Mouse (Mus musculus) hindbrain, embryonic 16.5 days (tissue): ENCODE measurements around the gene Procr. TPM values are rescaled to one million over a fixed set of nuclear protein-coding genes. Genes with fewer than 3 reads are reported as not detected.
A peak's percentile ranks its signal among the peaks of the same experiment; 100 is the strongest.

ENCODE experiments used
- ATAC-seq: fragments of 200-750 bp; cut with Nextera tagmentation; 2 replicates; pipeline ENCODE4 v1.8.0; 2017; ENCODE audit warnings: moderate TSS enrichment, moderate library complexity
- H3K27ac ChIP-seq: fragments of 300-500 bp; sonication (generic); 2 replicates; pipeline ENCODE4 v1.5.1; 2014; ENCODE audit warnings: low read depth, mild to moderate bottlenecking, control low read depth, low read length, moderate library complexity
- H3K27me3 ChIP-seq: fragments of 300-500 bp; sonication (generic); replicated peaks from 2 replicates; pipeline ENCODE4 v1.6.1; 2014; ENCODE audit warnings: low read length; ENCODE audit not compliant: control insufficient read depth, insufficient read depth
- H3K36me3 ChIP-seq: fragments of 300-500 bp; sonication (generic); 2 replicates; pipeline ENCODE4 v1.6.1; 2014; ENCODE audit warnings: mild to moderate bottlenecking, low read length, moderate library complexity, mixed read lengths; ENCODE audit not compliant: control insufficient read depth, insufficient read depth
- H3K4me1 ChIP-seq: fragments of 300-500 bp; sonication (generic); 2 replicates; pipeline ENCODE4 v1.6.1; 2014; ENCODE audit warnings: low read depth, low read length; ENCODE audit not compliant: control insufficient read depth, insufficient read depth
- H3K4me2 ChIP-seq: fragments of 300-500 bp; sonication (generic); 2 replicates; pipeline ENCODE4 v1.6.1; 2014; ENCODE audit warnings: mild to moderate bottlenecking, low read length, control low read depth, moderate library complexity
- H3K4me3 ChIP-seq: fragments of 300-500 bp; sonication (generic); 2 replicates; pipeline ENCODE4 v1.5.1; 2014; ENCODE audit warnings: mild to moderate bottlenecking, low read length, control low read depth, moderate library complexity
- H3K9ac ChIP-seq: fragments of 300-500 bp; sonication (generic); 2 replicates; pipeline ENCODE4 v1.6.1; 2014; ENCODE audit warnings: low read depth, mild to moderate bottlenecking, control low read depth, low read length, moderate library complexity
- H3K9me3 ChIP-seq: fragments of 300-500 bp; sonication (generic); 2 replicates; pipeline ENCODE4 v1.6.1; 2014; ENCODE audit warnings: mild to moderate bottlenecking, low read length, moderate library complexity; ENCODE audit not compliant: control insufficient read depth
- WGBS: fragments of 180-500 bp; shearing (Covaris S2); extraction: QIAGEN DNeasy Blood & Tissue Kit; methylation state at CpG from one replicate; pipeline ENCODE4 v1.1.7; 2014; 5-methylcytosine and 5-hydroxymethylcytosine counted together
- polyA plus RNA-seq: library from polyadenylated mRNA; unstranded; fragments of >200 nt; fragmentation: Nextera tagmentation; extraction: Ambion mirVana; gene quantifications from 2 replicates; pipeline ENCODE4 v1.2.1, GENCODE M21; 2015

Gene Procr
- polyA plus RNA-seq, 1 experiment from 2014 or later = 2.3 TPM

DNA sequence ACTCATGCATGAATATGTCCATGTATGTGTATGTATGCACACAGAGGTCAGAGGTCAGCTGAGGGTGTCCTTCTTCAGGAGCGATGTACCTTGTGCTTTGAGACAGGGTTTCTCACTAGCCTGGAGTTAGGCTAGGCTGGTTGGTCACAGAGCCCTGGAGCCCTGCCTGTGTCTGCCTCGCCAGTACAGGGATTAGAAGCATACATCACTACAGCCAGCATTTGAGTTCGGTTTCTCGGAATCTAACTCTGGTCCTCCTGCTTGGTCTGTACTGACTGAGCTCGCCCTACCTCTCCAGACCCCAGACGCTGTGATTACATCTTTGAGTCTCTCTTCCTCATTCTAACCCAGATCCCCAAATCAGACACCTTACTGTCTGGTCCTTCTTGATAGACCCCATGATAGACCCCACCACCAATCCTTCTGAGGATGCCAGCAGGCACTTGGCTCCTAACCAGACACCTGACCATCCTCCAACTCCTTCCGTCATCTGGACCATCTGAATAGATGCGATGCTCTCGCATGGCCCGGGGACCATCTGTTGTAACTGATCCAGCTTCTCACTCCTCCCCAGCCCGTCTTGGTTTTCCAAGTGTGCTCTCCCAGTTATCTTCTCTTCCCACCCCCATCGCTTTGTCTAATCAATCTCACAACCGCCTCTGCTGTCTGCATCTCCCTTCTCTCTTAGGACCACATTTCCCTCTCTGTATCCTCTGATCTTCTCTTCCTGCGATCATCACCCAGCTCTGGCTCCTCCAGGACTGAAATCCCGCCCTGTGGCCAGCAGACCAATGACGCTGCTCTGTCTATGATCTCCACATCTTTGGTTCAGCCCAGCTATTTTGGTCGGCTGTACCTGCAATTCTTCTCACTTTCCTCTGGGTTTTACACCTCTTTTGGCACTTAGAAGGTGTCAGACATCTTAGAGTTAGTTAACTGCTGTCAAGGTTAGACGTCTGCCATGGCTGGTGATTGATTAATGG, 37.3 kb downstream of the Procr start:
- Histone ChIP-seq H3K27me3 (no peaks in the 10 kb centered on the region), H3K4me2 (no peak overlapping the region), H3K9me3 (no peaks in the 10 kb centered on the region), H3K9ac (no peak overlapping the region), H3K4me3 (no peak overlapping the region), H3K27ac (no peak overlapping the region; the same call in 1 of the 2 replicates), H3K36me3 (no peaks in the 10 kb centered on the region; the same call in 1 of the 2 replicates), H3K4me1 (no peaks in the 10 kb centered on the region)
- no peak for ATAC-seq
- WGBS = 70% methylated on average over 18 of the region's 18 CpGs

DNA sequence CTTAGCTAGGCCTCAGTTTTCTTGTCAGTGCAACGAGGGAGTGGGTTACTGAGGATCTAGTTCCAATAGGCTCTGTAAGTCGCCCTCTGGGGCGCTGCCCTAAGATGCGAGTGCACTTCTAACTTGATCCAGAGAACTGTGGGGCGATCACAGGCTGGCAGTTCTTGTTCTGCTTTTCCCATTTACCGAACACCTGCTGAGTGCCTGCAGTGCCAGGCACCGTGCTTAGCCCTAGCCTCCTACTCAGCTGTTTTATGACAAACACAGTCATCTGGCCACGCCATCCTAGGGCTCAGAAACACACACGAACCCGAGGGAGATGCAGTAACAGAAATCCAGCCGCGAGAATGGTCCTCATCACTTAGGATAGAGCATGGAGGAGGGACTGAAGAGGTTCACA, 42.0 kb downstream of the Procr start:
- Histone ChIP-seq H3K9ac (no peak overlapping the region), H3K36me3 (peaks cover 2% of the 10 kb centered on the region; the same call in 1 of the 2 replicates), H3K27ac (no peak overlapping the region), H3K9me3 (no peaks in the 10 kb centered on the region), H3K4me2 (no peak overlapping the region), H3K4me1 (no peaks in the 10 kb centered on the region), H3K27me3 (no peaks in the 10 kb centered on the region), H3K4me3 (no peak overlapping the region)
- 31% methylated on average over 12 of the region's 12 CpGs for WGBS
- ATAC-seq = no peak

DNA sequence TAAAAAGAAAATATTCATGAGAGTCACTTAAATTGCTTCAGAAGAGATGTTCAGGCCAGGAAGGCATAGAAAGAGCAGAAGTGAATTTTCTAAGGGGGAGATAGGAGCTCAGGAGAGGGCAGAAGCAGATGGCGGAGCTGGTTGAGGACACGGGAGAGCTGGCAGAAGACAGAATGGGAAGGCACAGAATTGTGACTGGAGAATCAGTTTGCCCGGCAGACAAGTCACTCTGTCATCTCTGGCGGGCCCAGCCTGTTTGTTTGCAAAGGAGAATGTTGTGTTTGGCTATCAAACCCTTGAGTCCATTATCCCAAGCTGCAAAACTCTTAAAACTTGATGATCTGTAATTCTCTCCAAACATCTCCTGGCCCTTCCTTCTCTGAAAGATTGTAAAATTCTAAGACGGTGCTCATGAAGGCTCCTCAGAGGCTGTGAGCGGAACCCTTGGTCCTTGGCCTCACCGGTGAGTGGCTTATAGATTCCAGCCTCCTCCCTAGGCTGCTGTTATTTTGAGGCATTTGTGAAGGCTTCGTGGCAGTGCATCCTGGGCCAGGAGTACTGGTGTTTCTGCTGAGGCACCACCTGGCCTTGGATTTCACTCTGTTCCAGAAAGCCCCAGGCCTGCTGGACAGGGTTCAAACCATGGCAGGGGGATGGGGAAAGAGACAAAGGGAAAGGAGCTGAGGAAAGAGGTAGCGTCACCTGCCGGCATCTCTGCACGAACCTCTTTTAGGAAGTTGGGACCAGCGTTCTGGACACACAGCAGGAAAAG, 43.9 kb downstream of the Procr start:
- ATAC-seq = peak; percentile 72; the same call in 1 of the 2 replicates
- Histone ChIP-seq H3K36me3 (peaks cover 7% of the 10 kb centered on the region), H3K9me3 (no peaks in the 10 kb centered on the region), H3K27ac (peak overlapping the region; percentile 54; the same call in 1 of the 2 replicates), H3K9ac (no peak overlapping the region), H3K27me3 (no peaks in the 10 kb centered on the region), H3K4me2 (no peak overlapping the region), H3K4me1 (no peaks in the 10 kb centered on the region), H3K4me3 (no peak overlapping the region)
- 81% methylated on average over 12 of the region's 12 CpGs for WGBS

DNA sequence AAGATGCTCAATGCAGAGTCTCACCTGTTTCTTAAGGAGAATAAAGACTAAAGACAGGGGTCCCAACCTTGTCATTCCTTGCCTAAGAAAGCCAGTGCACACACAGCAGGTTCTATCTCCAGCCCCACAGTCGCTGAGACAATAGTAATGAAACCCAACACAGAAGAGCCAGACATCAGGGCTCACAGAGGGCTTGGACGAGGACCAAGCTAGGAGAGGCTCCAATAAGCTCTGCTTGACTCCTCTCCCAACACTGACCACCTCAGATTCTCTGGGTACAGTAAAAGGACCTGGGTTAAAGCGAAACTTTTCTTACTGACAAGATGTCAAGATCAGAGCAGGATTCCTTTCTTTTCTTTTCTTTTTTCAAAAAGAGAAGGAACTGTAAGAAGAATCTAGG, 47.7 kb downstream of the Procr start:
- WGBS = 68% methylated on average over 3 of the region's 3 CpGs
- H3K27ac ChIP-seq = no peak overlapping the region
- ATAC-seq = no peak
- no peak overlapping the region for H3K4me3 ChIP-seq
- no peaks in the 10 kb centered on the region for H3K9me3 ChIP-seq
- H3K9ac ChIP-seq = no peak overlapping the region
- no peak overlapping the region for H3K4me2 ChIP-seq
- no peaks in the 10 kb centered on the region for H3K27me3 ChIP-seq
- H3K4me1 ChIP-seq = no peaks in the 10 kb centered on the region
- peaks cover 15% of the 10 kb centered on the region for H3K36me3 ChIP-seq

DNA sequence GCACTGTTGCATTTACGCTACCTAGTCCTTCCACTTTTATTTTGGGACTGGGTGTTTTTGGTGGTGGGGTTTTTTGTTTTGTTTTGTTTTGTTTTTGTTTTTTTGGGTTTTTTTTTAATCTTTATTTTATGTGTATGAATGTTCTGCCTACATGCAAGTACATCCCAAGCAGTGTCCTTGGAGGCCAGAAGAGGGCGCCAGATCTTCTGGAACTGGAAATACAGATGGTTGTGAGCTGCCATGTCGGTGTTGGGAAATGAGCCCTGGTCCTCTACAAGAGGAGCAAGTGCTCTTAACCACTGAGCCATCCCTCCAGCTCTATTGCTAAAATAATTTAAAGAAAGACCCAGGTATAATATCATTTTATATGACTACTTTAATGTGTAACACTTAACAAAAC, 51.8 kb downstream of the Procr start:
- Histone ChIP-seq H3K9ac (no peak overlapping the region), H3K36me3 (peaks cover 13% of the 10 kb centered on the region), H3K4me1 (no peaks in the 10 kb centered on the region; the same call in 1 of the 2 replicates), H3K4me3 (no peak overlapping the region), H3K27ac (no peak overlapping the region), H3K27me3 (no peaks in the 10 kb centered on the region), H3K9me3 (no peaks in the 10 kb centered on the region), H3K4me2 (no peak overlapping the region)
- 59% methylated on average over 3 of the region's 3 CpGs for WGBS
- no peak for ATAC-seq

DNA sequence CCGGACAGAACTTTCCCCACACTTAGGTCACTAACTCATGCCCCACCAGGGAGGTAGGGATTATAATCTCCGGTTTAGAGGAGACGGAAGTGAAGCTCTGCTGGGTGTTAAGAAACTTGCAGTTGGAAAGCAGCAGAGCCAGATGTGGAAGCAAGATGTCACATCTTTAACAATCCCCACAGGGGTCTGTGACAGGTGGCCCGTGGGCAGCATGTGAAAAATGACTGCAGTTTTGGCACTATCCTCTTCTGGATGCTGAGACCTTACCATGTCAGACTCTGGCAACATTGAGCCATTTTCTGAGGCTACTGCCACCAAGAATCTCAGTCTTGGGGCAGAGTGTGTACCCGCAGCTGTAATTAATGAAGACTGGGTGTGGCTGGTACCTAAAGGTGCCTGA, 53.1 kb downstream of the Procr start:
- Histone ChIP-seq H3K9me3 (no peaks in the 10 kb centered on the region), H3K27ac (no peak overlapping the region), H3K4me2 (no peak overlapping the region), H3K27me3 (no peaks in the 10 kb centered on the region), H3K4me3 (no peak overlapping the region), H3K4me1 (no peaks in the 10 kb centered on the region; the same call in 1 of the 2 replicates), H3K9ac (no peak overlapping the region), H3K36me3 (peaks cover 13% of the 10 kb centered on the region)
- 78% methylated on average over 5 of the region's 5 CpGs for WGBS
- ATAC-seq = no peak

Other genes starting within 250 kb of the Procr start
- 28.4 and 29.3 TPM in 2 replicates for gene Acss2, start 233.2 kb upstream of the Procr start, polyA plus RNA-seq
- 89.4 and 89.9 TPM in 2 replicates for gene Ggt7, start 232.9 kb upstream of the Procr start, polyA plus RNA-seq
- gene Gss, start 158.3 kb upstream of the Procr start, polyA plus RNA-seq = 15.7 and 17.5 TPM in 2 replicates
- gene Myh7b, start 139.9 kb upstream of the Procr start, polyA plus RNA-seq = 0.77 and 1.7 TPM in 2 replicates
- 155 and 168 TPM in 2 replicates for gene Trpc4ap, start 58.7 kb upstream of the Procr start, polyA plus RNA-seq
- 42.4 and 45.5 TPM in 2 replicates for gene Edem2, start 21.6 kb upstream of the Procr start, polyA plus RNA-seq
- gene Gm17581, start 15.3 kb upstream of the Procr start, polyA plus RNA-seq = not detected in 2 replicates
- gene Mmp24, start 24.2 kb downstream of the Procr start, polyA plus RNA-seq = 16.0 and 16.8 TPM in 2 replicates
- gene BC029722, start 68.3 kb downstream of the Procr start, polyA plus RNA-seq = 43.6 and 47.5 TPM in 2 replicates
- gene Eif6, start 75.8 kb downstream of the Procr start, polyA plus RNA-seq = 151 TPM in 2 replicates
- 0.41 and 0.61 TPM in 2 replicates for gene Fam83c, start 83.7 kb downstream of the Procr start, polyA plus RNA-seq
- 66.3 and 74.9 TPM in 2 replicates for gene Uqcc1, start 179.2 kb downstream of the Procr start, polyA plus RNA-seq
- not detected in 2 replicates for gene Gm15557, start 189.6 kb downstream of the Procr start, polyA plus RNA-seq
- gene Gdf5, start 194.2 kb downstream of the Procr start, polyA plus RNA-seq = 2.3 and 3.1 TPM in 2 replicates
- gene Cep250, start 205.3 kb downstream of the Procr start, polyA plus RNA-seq = 11.5 and 14.0 TPM in 2 replicates